Mouse (Mus musculus) heart, embryonic 14.5 days (tissue): ENCODE results near the gene Cxcl3. TPM values are rescaled to one million over a fixed set of nuclear protein-coding genes. Genes with fewer than 3 reads are reported as not detected.

Source experiments
- ATAC-seq: fragments of 200-750 bp; cut with Nextera tagmentation; 2 replicates; pipeline ENCODE4 v1.8.0; 2017; ENCODE audit warnings: low read depth, moderate TSS enrichment; ENCODE audit not compliant: insufficient number of reproducible peaks, insufficient read depth, low FRiP score
- H3K27ac ChIP-seq, 2 experiments: fragments of 200-500 bp in 1 of 2; fragments of 300-500 bp in 1 of 2; sonication (generic) in 1 of 2; replicated peaks in 1 of 2; 2 replicates each; pipeline ENCODE4 v1.5.1; 2012 to 2014; ENCODE audit warnings: low read depth in 2 of 2, low read length in 2 of 2, control low read depth in 1 of 2, mild to moderate bottlenecking in 1 of 2, mixed read lengths in 1 of 2; ENCODE audit not compliant: control insufficient read depth in 1 of 2, insufficient read depth in 1 of 2
- H3K27me3 ChIP-seq: fragments of 300-500 bp; sonication (generic); 2 replicates; pipeline ENCODE4 v1.6.1; 2014; ENCODE audit warnings: mild to moderate bottlenecking, low read length, control low read depth; ENCODE audit not compliant: control insufficient read depth, insufficient read depth
- H3K36me3 ChIP-seq: fragments of 300-500 bp; sonication (generic); 2 replicates; pipeline ENCODE4 v1.6.1; 2014; ENCODE audit warnings: mild to moderate bottlenecking, control low read depth, low read length, mixed read lengths; ENCODE audit not compliant: control insufficient read depth, insufficient read depth
- H3K4me1 ChIP-seq, 2 experiments: fragments of 200-500 bp in 1 of 2; fragments of 300-500 bp in 1 of 2; sonication (generic) in 1 of 2; 2 replicates each; pipeline ENCODE4 v1.6.1; 2012 to 2014; ENCODE audit warnings: low read length in 2 of 2, control low read depth in 1 of 2, mixed read lengths in 1 of 2; ENCODE audit not compliant: control insufficient read depth in 2 of 2, insufficient read depth in 2 of 2
- H3K4me2 ChIP-seq: fragments of 300-500 bp; sonication (generic); 2 replicates; pipeline ENCODE4 v1.6.1; 2014; ENCODE audit warnings: mild to moderate bottlenecking, low read length
- H3K4me3 ChIP-seq, 2 experiments: fragments of 200-500 bp in 1 of 2; fragments of 300-500 bp in 1 of 2; sonication (generic) in 1 of 2; 2 replicates each; pipeline ENCODE4 v1.5.1; 2012 to 2014; ENCODE audit warnings: low read length in 2 of 2, mild to moderate bottlenecking in 2 of 2, control low read depth in 1 of 2, low read depth in 1 of 2, moderate library complexity in 1 of 2; ENCODE audit not compliant: control insufficient read depth in 1 of 2, insufficient read depth in 1 of 2
- H3K9ac ChIP-seq: fragments of 300-500 bp; sonication (generic); 2 replicates; pipeline ENCODE4 v1.6.1; 2014; ENCODE audit warnings: mild to moderate bottlenecking, low read length
- H3K9me3 ChIP-seq: fragments of 300-500 bp; sonication (generic); 2 replicates; pipeline ENCODE4 v1.6.1; 2016; ENCODE audit warnings: low read length, control low read depth; ENCODE audit not compliant: control insufficient read depth
- WGBS: fragments of 180-500 bp; shearing (Covaris S2); extraction: QIAGEN DNeasy Blood & Tissue Kit; methylation state at CpG from one replicate; pipeline ENCODE4 v1.1.7; 2014; 5-methylcytosine and 5-hydroxymethylcytosine counted together
- microRNA-seq: library from miRNA; unstranded; fragments of <30 nt; microRNA quantifications from one replicate; pipeline ENCODE4, GENCODE M21; 2016
- polyA plus RNA-seq: library from polyadenylated mRNA; unstranded; fragments of >200 nt; fragmentation: Nextera tagmentation; extraction: Ambion mirVana; gene quantifications from 2 replicates; pipeline ENCODE4 v1.2.1, GENCODE M21; 2014

Gene Cxcl3
- polyA plus RNA-seq, 1 experiment from 2014 or later: not detected

DNA sequence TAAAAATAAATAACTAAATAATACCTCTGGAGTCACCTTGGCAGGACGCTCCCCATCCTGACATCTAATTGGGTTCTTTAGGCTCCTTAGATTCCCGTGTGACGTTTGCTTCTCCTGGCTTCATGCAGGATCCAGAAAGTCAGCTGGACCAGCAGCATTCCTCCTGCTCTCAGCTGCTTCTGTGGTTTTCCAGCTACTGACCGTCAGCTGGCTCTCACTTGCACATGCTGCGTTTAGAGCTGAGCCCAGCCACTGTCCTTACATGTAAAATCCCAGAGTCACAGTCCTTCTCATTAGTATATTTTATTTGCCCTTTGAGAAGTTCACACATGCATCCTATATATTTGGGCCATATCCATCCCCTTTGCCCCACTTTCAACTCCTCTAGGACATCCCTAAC is 52.7 kb downstream of the Cxcl3 start:
- Histone ChIP-seq H3K9me3 (no peaks in the 10 kb centered on the region), H3K4me2 (no peak overlapping the region), H3K27me3 (no peaks in the 10 kb centered on the region), H3K36me3 (no peaks in the 10 kb centered on the region), H3K4me1 (no peaks in the 10 kb centered on the region), H3K9ac (no peak overlapping the region), H3K27ac (no peak overlapping the region), H3K4me3 (no peak overlapping the region)
- WGBS: 73% methylated on average over 5 of the region's 5 CpGs
- no peak for ATAC-seq

Small RNA genes within 50 kb of the gene (microRNA-seq; reads per million reads assigned to microRNA genes)
- gene Gm24322: not detected

Other genes starting within 250 kb of the Cxcl3 start
- gene 5830473C10Rik, start 225.0 kb upstream of the Cxcl3 start, polyA plus RNA-seq: not detected in 2 replicates
- 0.27 and 0.55 TPM in 2 replicates for gene Rassf6, start 145.4 kb upstream of the Cxcl3 start, polyA plus RNA-seq
- not detected in 2 replicates for gene Cxcl5, start 26.7 kb upstream of the Cxcl3 start, polyA plus RNA-seq
- gene Ppbp, start 17.6 kb upstream of the Cxcl3 start, polyA plus RNA-seq: 3.7 and 3.8 TPM in 2 replicates
- 33.7 and 35.5 TPM in 2 replicates for gene Pf4, start 13.7 kb upstream of the Cxcl3 start, polyA plus RNA-seq
- not detected in 2 replicates for gene Cxcl15, start 8.4 kb downstream of the Cxcl3 start, polyA plus RNA-seq
- gene Cxcl1, start 105.1 kb downstream of the Cxcl3 start, polyA plus RNA-seq: 0.42 and 0.66 TPM in 2 replicates
- 0.20 TPM in 1 of 2 replicates, not detected in the other for gene Cxcl2, start 117.8 kb downstream of the Cxcl3 start, polyA plus RNA-seq
- 34.6 and 35.5 TPM in 2 replicates for gene Mthfd2l, start 145.0 kb downstream of the Cxcl3 start, polyA plus RNA-seq
- 0.26 TPM in 1 of 2 replicates, not detected in the other for gene Epgn, start 241.4 kb downstream of the Cxcl3 start, polyA plus RNA-seq